Mouse (Mus musculus): ENCODE measurements at regions not wholly inside any gene's neighbourhood (a gene's known extent, or its start where the extent isn't known, plus 50 kb on each side); places are given as distances from the start of the nearest gene placed in this dataset.

GRCm38 (mm10) chr16:9358651-9359050 lies 528.8 kb downstream of the 1810013L24Rik start:
- Histone ChIP-seq H3K27me3 (ENCODE audit: insufficient read depth, low read length) (no peaks in the 10 kb centered on the region), H3K9ac (replicated peaks; ENCODE audit: low read length, poor library complexity, severe bottlenecking) (no peak overlapping the region), H3K36me3 (ENCODE audit: insufficient read depth, low read length) (no peaks in the 10 kb centered on the region), H3K4me1 (ENCODE audit: insufficient read depth, low read length) (no peaks in the 10 kb centered on the region), H3K9me3 (ENCODE audit: low read length) (no peaks in the 10 kb centered on the region), H3K4me3 (ENCODE audit: low read depth, low read length) (no peak overlapping the region), H3K27ac (ENCODE audit: low read depth, low read length) (no peak overlapping the region), H3K4me2 (ENCODE audit: low read depth, low read length, poor library complexity, severe bottlenecking) (no peak overlapping the region)
- ATAC-seq (ENCODE audit: low FRiP score) (no peak), DNase-seq (ENCODE audit: low spot score) (no peak)
- no peak for TF ChIP-seq CTCF (IDR thresholded peaks at IDR 0.05)
- 91% methylated on average over 4 of the region's 4 CpGs for WGBS

- H3K4me3 ChIP-seq (ENCODE audit: low read depth, low read length), result no peak overlapping the region
- ATAC-seq (ENCODE audit: low FRiP score) (no peak), DNase-seq (ENCODE audit: low spot score) (no peak)
- no peaks in the 10 kb centered on the region for H3K9me3 ChIP-seq (ENCODE audit: low read length)
- H3K27ac ChIP-seq (ENCODE audit: low read depth, low read length), result no peak overlapping the region
- no peak overlapping the region for H3K4me2 ChIP-seq (ENCODE audit: low read depth, low read length, poor library complexity, severe bottlenecking)
- TF ChIP-seq CTCF (IDR thresholded peaks at IDR 0.05), result no peak
- H3K9ac ChIP-seq (replicated peaks; ENCODE audit: low read length, poor library complexity, severe bottlenecking), result no peak overlapping the region
- no peaks in the 10 kb centered on the region for H3K36me3 ChIP-seq (ENCODE audit: insufficient read depth, low read length)
- no peaks in the 10 kb centered on the region for H3K4me1 ChIP-seq (ENCODE audit: insufficient read depth, low read length)
- no peaks in the 10 kb centered on the region for H3K27me3 ChIP-seq (ENCODE audit: insufficient read depth, low read length)
- WGBS, result 92% methylated on average over 3 of the region's 3 CpGs
Observed at GRCm38 (mm10) chr16:9359399-9360135, 529.7 kb downstream of the 1810013L24Rik start.

GRCm38 (mm10) chr16:9360741-9361255 lies 530.9 kb downstream of the 1810013L24Rik start:
- DNase-seq (ENCODE audit: low spot score) (no peak), ATAC-seq (ENCODE audit: low FRiP score) (no peak)
- no peaks in the 10 kb centered on the region for H3K9me3 ChIP-seq (ENCODE audit: low read length)
- no peak for TF ChIP-seq CTCF (IDR thresholded peaks at IDR 0.05)
- H3K27ac ChIP-seq (ENCODE audit: low read depth, low read length), result no peak overlapping the region
- H3K9ac ChIP-seq (replicated peaks; ENCODE audit: low read length, poor library complexity, severe bottlenecking), result no peak overlapping the region
- H3K4me1 ChIP-seq (ENCODE audit: insufficient read depth, low read length), result no peaks in the 10 kb centered on the region
- no peak overlapping the region for H3K4me3 ChIP-seq (ENCODE audit: low read depth, low read length)
- 75% methylated on average over 3 of the region's 3 CpGs for WGBS
- no peaks in the 10 kb centered on the region for H3K36me3 ChIP-seq (ENCODE audit: insufficient read depth, low read length)
- no peaks in the 10 kb centered on the region for H3K27me3 ChIP-seq (ENCODE audit: insufficient read depth, low read length)
- H3K4me2 ChIP-seq (ENCODE audit: low read depth, low read length, poor library complexity, severe bottlenecking), result no peak overlapping the region

- Histone ChIP-seq H3K9me3 (ENCODE audit: low read length) (no peaks in the 10 kb centered on the region), H3K4me1 (ENCODE audit: insufficient read depth, low read length) (no peaks in the 10 kb centered on the region), H3K27ac (ENCODE audit: low read depth, low read length) (no peak overlapping the region; the same call in 1 of the 2 replicates), H3K36me3 (ENCODE audit: insufficient read depth, low read length) (no peaks in the 10 kb centered on the region), H3K9ac (replicated peaks; ENCODE audit: low read length, poor library complexity, severe bottlenecking) (no peak overlapping the region), H3K4me3 (ENCODE audit: low read depth, low read length) (no peak overlapping the region), H3K27me3 (ENCODE audit: insufficient read depth, low read length) (no peaks in the 10 kb centered on the region), H3K4me2 (ENCODE audit: low read depth, low read length, poor library complexity, severe bottlenecking) (no peak overlapping the region)
- peak; percentile 20; the same call in 1 of the 2 replicates for TF ChIP-seq CTCF (IDR thresholded peaks at IDR 0.05)
- peak; percentile 22 for DNase-seq (ENCODE audit: low spot score)
- WGBS, result 43% methylated on average over 11 of the region's 11 CpGs
- ATAC-seq (ENCODE audit: low FRiP score), result no peak
Observed at GRCm38 (mm10) chr16:9362116-9362515, 532.2 kb downstream of the 1810013L24Rik start.

- H3K27ac ChIP-seq (ENCODE audit: low read depth, low read length), result no peak overlapping the region
- no peaks in the 10 kb centered on the region for H3K36me3 ChIP-seq (ENCODE audit: insufficient read depth, low read length)
- 52% methylated on average over 2 of the region's 2 CpGs for WGBS
- ATAC-seq (ENCODE audit: low FRiP score) (no peak), DNase-seq (ENCODE audit: low spot score) (no peak)
- H3K4me3 ChIP-seq (ENCODE audit: low read depth, low read length), result no peak overlapping the region
- no peaks in the 10 kb centered on the region for H3K9me3 ChIP-seq (ENCODE audit: low read length)
- no peak overlapping the region for H3K4me2 ChIP-seq (ENCODE audit: low read depth, low read length, poor library complexity, severe bottlenecking)
- no peak for TF ChIP-seq CTCF (IDR thresholded peaks at IDR 0.05)
- H3K4me1 ChIP-seq (ENCODE audit: insufficient read depth, low read length), result no peaks in the 10 kb centered on the region
- no peaks in the 10 kb centered on the region for H3K27me3 ChIP-seq (ENCODE audit: insufficient read depth, low read length)
- no peak overlapping the region for H3K9ac ChIP-seq (replicated peaks; ENCODE audit: low read length, poor library complexity, severe bottlenecking)
Observed at GRCm38 (mm10) chr16:9364105-9364504, 534.2 kb downstream of the 1810013L24Rik start.

GRCm38 (mm10) chr16:9390986-9391385 lies 561.1 kb downstream of the 1810013L24Rik start:
- Histone ChIP-seq H3K9ac (replicated peaks; ENCODE audit: low read length, poor library complexity, severe bottlenecking) (no peak overlapping the region), H3K4me2 (ENCODE audit: low read depth, low read length, poor library complexity, severe bottlenecking) (no peak overlapping the region), H3K27me3 (ENCODE audit: insufficient read depth, low read length) (no peaks in the 10 kb centered on the region), H3K4me3 (ENCODE audit: low read depth, low read length) (no peak overlapping the region), H3K27ac (ENCODE audit: low read depth, low read length) (no peak overlapping the region), H3K4me1 (ENCODE audit: insufficient read depth, low read length) (no peaks in the 10 kb centered on the region), H3K9me3 (ENCODE audit: low read length) (no peaks in the 10 kb centered on the region), H3K36me3 (ENCODE audit: insufficient read depth, low read length) (no peaks in the 10 kb centered on the region)
- DNase-seq (ENCODE audit: low spot score) (no peak), ATAC-seq (ENCODE audit: low FRiP score) (no peak)
- WGBS, result 23% methylated on average over 1 of the region's 1 CpGs
- no peak for TF ChIP-seq CTCF (IDR thresholded peaks at IDR 0.05)

Data from midbrain, postnatal 0 days (tissue).